Mouse (Mus musculus) CD4-positive, CD25-positive, alpha-beta regulatory T cell, adult 2 months (primary cell): Measurements from ENCODE around the gene Mtr.

Source experiments
- DNase-seq: peaks from one replicate; pipeline ENCODE4 v3.0.0-alpha.2; 2012; ENCODE audit warnings: low read depth, low spot score

The Mtr gene

GRCm38 (mm10) chr13:12257391-12258380 is at the start of gene Mtr:
Gene Mtr (minus strand): TSS chr13:12258113.
- peak; percentile 95 for DNase-seq

GRCm38 (mm10) chr13:12307286-12307685 is 49.4 kb upstream of the Mtr start:
- DNase-seq = no peak

GRCm38 (mm10) chr13:12305540-12305939 is 47.6 kb upstream of the Mtr start:
- DNase-seq = no peak

- no peak for DNase-seq
Measured at GRCm38 (mm10) chr13:12304991-12305390, 47.1 kb upstream of the Mtr start.

GRCm38 (mm10) chr13:12297777-12298176 is 39.9 kb upstream of the Mtr start:
- DNase-seq = no peak

GRCm38 (mm10) chr13:12296701-12297100 is 38.8 kb upstream of the Mtr start:
- DNase-seq = peak; percentile 49

GRCm38 (mm10) chr13:12293810-12294209 is 35.9 kb upstream of the Mtr start:
- DNase-seq = no peak

- DNase-seq = no peak
Measured at GRCm38 (mm10) chr13:12290700-12291099, 32.8 kb upstream of the Mtr start.

GRCm38 (mm10) chr13:12284528-12284927 is 26.6 kb upstream of the Mtr start:
- no peak for DNase-seq

GRCm38 (mm10) chr13:12283826-12284225 is 25.9 kb upstream of the Mtr start:
- DNase-seq = no peak

GRCm38 (mm10) chr13:12274721-12275120 is 16.8 kb upstream of the Mtr start:
- DNase-seq = no peak

- no peak for DNase-seq
Measured at GRCm38 (mm10) chr13:12274220-12274619, 16.3 kb upstream of the Mtr start.

GRCm38 (mm10) chr13:12272953-12273352 is 15.0 kb upstream of the Mtr start:
- DNase-seq = peak; percentile 74

- no peak for DNase-seq
Measured at GRCm38 (mm10) chr13:12267971-12268370, 10.1 kb upstream of the Mtr start.

- peak; percentile 14 for DNase-seq
Measured at GRCm38 (mm10) chr13:12267097-12267496, 9.2 kb upstream of the Mtr start.

GRCm38 (mm10) chr13:12263996-12264395 is 6.1 kb upstream of the Mtr start:
- no peak for DNase-seq

- DNase-seq = peak; percentile 39
Measured at GRCm38 (mm10) chr13:12261505-12261904, 3.6 kb upstream of the Mtr start.

GRCm38 (mm10) chr13:12256871-12257390 is 982 bp downstream of the Mtr start:
- DNase-seq = peak; percentile 12

GRCm38 (mm10) chr13:12255911-12256705 is 1.8 kb downstream of the Mtr start:
- no peak for DNase-seq

- no peak for DNase-seq
Measured at GRCm38 (mm10) chr13:12250496-12250895, 7.4 kb downstream of the Mtr start.

- DNase-seq = no peak
Measured at GRCm38 (mm10) chr13:12249195-12249898, 8.6 kb downstream of the Mtr start.
